Mouse (Mus musculus) CH12.LX (cell line): Measurements from ENCODE around the gene Egf. TPM values are rescaled to one million over a fixed set of nuclear protein-coding genes. Genes with fewer than 3 reads are reported as not detected.

Experiments
- DNase-seq: peaks from one replicate; pipeline ENCODE4 v3.0.0-alpha.2; 2013; ENCODE audit errors: extremely low read depth
- H3K27ac ChIP-seq: 2 replicates; pipeline ENCODE4 v1.5.1; 2012; ENCODE audit warnings: low read depth, mild to moderate bottlenecking, control low read depth, moderate library complexity; ENCODE audit not compliant: insufficient read depth
- H3K27me3 ChIP-seq: replicated peaks from 2 replicates; pipeline ENCODE3; 2012; ENCODE audit warnings: inconsistent platforms
- H3K36me3 ChIP-seq, 2 experiments: replicated peaks in 1 of 2; 2 replicates each; pipeline versions ENCODE3 to v1.6.1; 2012; ENCODE audit warnings: inconsistent platforms in 1 of 2, low read length in 1 of 2, mild to moderate bottlenecking in 1 of 2, mixed read lengths in 1 of 2, moderate library complexity in 1 of 2; ENCODE audit not compliant: control insufficient read depth in 1 of 2, insufficient read depth in 1 of 2
- H3K4me1 ChIP-seq, 2 experiments: 2 replicates each; pipeline ENCODE4 v1.6.1; 2012; ENCODE audit warnings: inconsistent platforms in 1 of 2, moderate library complexity in 1 of 2; ENCODE audit not compliant: insufficient read depth in 2 of 2, control insufficient read depth in 1 of 2
- H3K4me2 ChIP-seq: 2 replicates; pipeline ENCODE4 v1.6.1; 2012; ENCODE audit warnings: low read depth, mild to moderate bottlenecking, control low read depth; ENCODE audit not compliant: poor library complexity, insufficient read depth, severe bottlenecking
- H3K4me3 ChIP-seq, 3 experiments: fragments of 150-350 bp in 1 of 3; sonication (generic) in 1 of 3; replicated peaks in 1 of 3; 2 replicates each; pipeline versions ENCODE3 to v1.5.1; 2011 to 2012; ENCODE audit warnings: low read depth in 2 of 3, low read length in 2 of 3, mild to moderate bottlenecking in 2 of 3, moderate library complexity in 2 of 3, control low read depth in 1 of 3, improper control_type of control experiment in 1 of 3, inconsistent platforms in 1 of 3, mixed read lengths in 1 of 3; ENCODE audit not compliant: poor library complexity in 1 of 3
- H3K79me2 ChIP-seq: replicated peaks from 2 replicates; pipeline ENCODE4 v1.6.1; 2012; ENCODE audit warnings: mild to moderate bottlenecking, moderate library complexity; ENCODE audit not compliant: control insufficient read depth, poor library complexity, insufficient read depth, severe bottlenecking; ENCODE audit errors: extremely low read depth
- H3K9ac ChIP-seq: 2 replicates; pipeline ENCODE4 v1.6.1; 2012; ENCODE audit warnings: low read depth, mild to moderate bottlenecking, control low read depth, moderate library complexity; ENCODE audit not compliant: insufficient read depth
- H3K9me3 ChIP-seq: replicated peaks from 2 replicates; pipeline ENCODE3; 2012; ENCODE audit warnings: low read length, inconsistent platforms, mixed read lengths
- CHD1 ChIP-seq: IDR thresholded peaks from 2 replicates; pipeline ENCODE4 v1.6.1; 2012; ENCODE audit warnings: low read depth, low read length, improper control_type of control experiment, inconsistent platforms
- CTCF ChIP-seq, 2 experiments: IDR thresholded peaks in 1 of 2; conservative IDR thresholded peaks in 1 of 2; 2 replicates each; pipeline ENCODE4 v1.5.1; 2011 to 2012; ENCODE audit warnings: low read depth in 2 of 2, low read length in 2 of 2, improper control_type of control experiment in 1 of 2, inconsistent platforms in 1 of 2, mild to moderate bottlenecking in 1 of 2, moderate library complexity in 1 of 2
- E2F4 ChIP-seq: IDR thresholded peaks from 2 replicates; pipeline ENCODE4 v1.6.1; 2011; ENCODE audit warnings: low read depth, low read length, improper control_type of control experiment; ENCODE audit not compliant: insufficient replicate concordance
- ELF1 ChIP-seq: IDR thresholded peaks from 2 replicates; pipeline ENCODE4 v1.6.1; 2014; ENCODE audit warnings: low read depth, mild to moderate bottlenecking, inconsistent platforms, low read length, improper control_type of control experiment
- EP300 ChIP-seq: IDR thresholded peaks from 2 replicates; pipeline ENCODE4 v1.6.1; 2011; ENCODE audit warnings: low read length, improper control_type of control experiment
- JUN ChIP-seq: IDR thresholded peaks from 2 replicates; pipeline ENCODE4 v1.6.1; 2011; ENCODE audit warnings: low read depth, mild to moderate bottlenecking, low read length, improper control_type of control experiment, moderate library complexity; ENCODE audit not compliant: insufficient read depth
- JUND ChIP-seq: conservative IDR thresholded peaks from 2 replicates; pipeline ENCODE4 v1.6.1; 2011; ENCODE audit warnings: low read depth, low read length, improper control_type of control experiment
- KAT2A ChIP-seq: IDR thresholded peaks from 2 replicates; pipeline ENCODE4 v1.6.1; 2012; ENCODE audit warnings: low read length, improper control_type of control experiment, inconsistent platforms; ENCODE audit not compliant: insufficient replicate concordance
- MXI1 ChIP-seq: IDR thresholded peaks from 2 replicates; pipeline ENCODE4 v1.6.1; 2011; ENCODE audit warnings: mild to moderate bottlenecking, low read depth, low read length, improper control_type of control experiment
- NRF1 ChIP-seq: IDR thresholded peaks from 2 replicates; pipeline ENCODE4 v1.6.1; 2014; ENCODE audit warnings: low read depth, mild to moderate bottlenecking, inconsistent platforms, low read length, improper control_type of control experiment, moderate library complexity
- POLR2A ChIP-seq: IDR thresholded peaks from 2 replicates; pipeline ENCODE4 v1.6.1; 2011; ENCODE audit warnings: low read depth, mild to moderate bottlenecking, improper control_type of control experiment, low read length
- POLR2AphosphoS2 ChIP-seq: IDR thresholded peaks from 2 replicates; pipeline ENCODE4 v1.6.1; 2011; ENCODE audit warnings: low read depth, low read length, improper control_type of control experiment
- RCOR1 ChIP-seq: conservative IDR thresholded peaks from 2 replicates; pipeline ENCODE4 v1.6.1; 2012; ENCODE audit warnings: low read depth, mild to moderate bottlenecking, inconsistent platforms, low read length, improper control_type of control experiment
- SIN3A ChIP-seq: IDR thresholded peaks from 2 replicates; pipeline ENCODE4 v1.6.1; 2012; ENCODE audit warnings: low read length, improper control_type of control experiment, inconsistent platforms
- SMC3 ChIP-seq: IDR thresholded peaks from 2 replicates; pipeline ENCODE4 v1.6.1; 2011; ENCODE audit warnings: low read depth, low read length, improper control_type of control experiment
- TBP ChIP-seq: conservative IDR thresholded peaks from 2 replicates; pipeline ENCODE4 v1.6.1; 2011; ENCODE audit warnings: low read depth, low read length, improper control_type of control experiment
- UBTF ChIP-seq: IDR thresholded peaks from 2 replicates; pipeline ENCODE4 v1.6.1; 2012; ENCODE audit warnings: low read depth, mild to moderate bottlenecking, inconsistent platforms, low read length, improper control_type of control experiment, moderate library complexity
- ZC3H11A ChIP-seq: IDR thresholded peaks from 2 replicates; pipeline ENCODE4 v1.6.1; 2012; ENCODE audit warnings: low read depth, mild to moderate bottlenecking, inconsistent platforms, low read length, improper control_type of control experiment
- ZKSCAN1 ChIP-seq: IDR thresholded peaks from 2 replicates; pipeline ENCODE4 v1.6.1; 2012; ENCODE audit warnings: low read depth, inconsistent platforms, low read length, improper control_type of control experiment, borderline replicate concordance
- ZMIZ1 ChIP-seq: IDR thresholded peaks from 2 replicates; pipeline ENCODE4 v1.6.1; 2012; ENCODE audit warnings: low read depth, mild to moderate bottlenecking, inconsistent platforms, low read length, improper control_type of control experiment
- ZNF384 ChIP-seq: IDR thresholded peaks from 2 replicates; pipeline ENCODE4 v1.6.1; 2012; ENCODE audit warnings: low read depth, low read length, improper control_type of control experiment, inconsistent platforms
- dilution Hi-C: fragments of 300-500 bp; cut with MboI; formaldehyde crosslinking; loops from 2 replicates; pipeline ENCODE4 v1.14.3; 2020; ENCODE audit warnings: low sequenced_read_pairs; ENCODE audit not compliant: extremely low pct_unique_long_range_greater_than_20kb, extremely low pct_ligation_motif_present
- in situ Hi-C: fragments of 300-500 bp; cut with MboI; formaldehyde crosslinking; loops from 3 replicates; pipeline ENCODE4 v1.14.3; 2019; ENCODE audit warnings: low sequenced_read_pairs, low pct_ligation_motif_present, low pct_unique_long_range_greater_than_20kb, mixed read lengths
- polyA plus RNA-seq: library from polyadenylated mRNA; unstranded; fragments of >175 nt; gene quantifications from 2 replicates; pipeline ENCODE4 v1.2.1, GENCODE M21; 2012; ENCODE audit warnings: low read depth; ENCODE audit not compliant: insufficient read length
- total RNA-seq, 2 experiments: library from RNA; depleted of rRNA; stranded (reverse); fragments of 300-350 nt in 1 of 2; fragments of >200 nt in 1 of 2; gene quantifications; 2 replicates each; pipeline ENCODE4 v1.2.3; 2012 to 2014

Gene Egf
- total and polyA plus RNA-seq, 3 experiments: 2.3 to 4.1 (median 3.9) TPM

- no peaks in the 10 kb centered on the region for H3K9me3 ChIP-seq
- no peaks in the 10 kb centered on the region for H3K79me2 ChIP-seq
- H3K4me1 ChIP-seq: peaks cover 0 to 3% of the 10 kb centered on the region in 2 experiments; a peak in 1 of 4 replicates
- dilution Hi-C loops: no loop called here
- H3K27ac ChIP-seq: no peak overlapping the region
- in situ Hi-C loops: loop anchor here (25.0 kb wide), 1 partner anchor 239 kb away; no protein-coding TSS in a partner anchor
- H3K27me3 ChIP-seq: no peaks in the 10 kb centered on the region
- H3K4me2 ChIP-seq: no peak overlapping the region
- TF ChIP-seq POLR2AphosphoS2: no peak
- no peak for DNase-seq
- peaks cover 0 to 29% of the 10 kb centered on the region in 2 experiments for H3K36me3 ChIP-seq
- no peak overlapping the region for H3K9ac ChIP-seq
- no peak overlapping the region for H3K4me3 ChIP-seq
Observed at GRCm38 (mm10) chr3:129675923-129676322, 79.2 kb downstream of the Egf start.

DNA sequence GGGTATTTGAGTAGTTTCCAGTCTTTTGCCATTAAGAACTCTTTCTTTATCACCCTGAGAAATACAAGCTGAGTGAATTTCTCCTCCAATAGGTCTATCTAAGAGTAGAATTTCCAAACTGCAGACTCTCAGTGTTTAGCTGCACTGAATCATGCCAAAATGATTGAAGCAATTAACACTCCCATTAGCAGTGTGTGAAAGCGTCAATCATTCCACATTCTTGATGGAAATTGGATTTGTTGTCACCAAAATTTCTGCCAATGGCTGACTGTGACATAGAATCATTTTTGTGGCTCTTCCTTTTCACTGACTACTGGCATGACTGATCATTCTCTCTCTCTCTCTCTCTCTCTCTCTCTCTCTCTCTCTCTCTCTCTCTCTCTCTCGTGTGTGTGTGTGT lies 91.2 kb downstream of the Egf start:
- Histone ChIP-seq H3K9ac (no peak overlapping the region), H3K4me3 (no peak overlapping the region), H3K79me2 (no peaks in the 10 kb centered on the region), H3K27me3 (no peaks in the 10 kb centered on the region), H3K9me3 (peaks cover 2% of the 10 kb centered on the region), H3K4me2 (no peak overlapping the region), H3K36me3 (no peaks in the 10 kb centered on the region), H3K27ac (no peak overlapping the region), H3K4me1 (no peaks in the 10 kb centered on the region)
- TF ChIP-seq JUND (no peak), KAT2A (no peak), POLR2A (no peak)
- DNase-seq: no peak
- dilution Hi-C loops: no loop called here
- in situ Hi-C loops: no loop called here

DNA sequence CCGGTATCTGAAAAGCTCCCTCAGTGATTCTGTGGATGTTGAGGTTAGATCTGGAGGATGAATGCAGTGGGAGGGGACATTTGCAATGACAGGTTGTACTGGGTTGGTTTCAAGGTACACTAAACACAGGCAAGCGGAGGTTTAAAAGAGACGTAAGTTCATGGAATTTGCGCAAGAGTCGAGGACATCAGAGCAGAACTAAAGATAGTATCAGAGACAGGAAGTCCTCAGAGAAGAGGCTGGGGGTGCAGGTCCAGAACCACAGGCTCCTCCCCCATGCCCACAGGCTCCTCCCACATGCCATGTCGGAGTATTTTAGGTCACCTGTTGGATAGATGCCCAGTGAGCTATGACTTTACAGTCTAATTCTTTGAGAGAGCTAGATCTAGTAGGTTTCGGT lies 96.3 kb downstream of the Egf start:
- DNase-seq: no peak
- Histone ChIP-seq H3K4me2 (no peak overlapping the region), H3K27me3 (no peaks in the 10 kb centered on the region), H3K4me1 (no peaks in the 10 kb centered on the region), H3K79me2 (no peaks in the 10 kb centered on the region), H3K36me3 (no peaks in the 10 kb centered on the region), H3K9ac (no peak overlapping the region), H3K9me3 (peaks cover 9% of the 10 kb centered on the region), H3K4me3 (no peak overlapping the region), H3K27ac (no peak overlapping the region)
- in situ Hi-C loops (no loop called here), dilution Hi-C loops (no loop called here)
- no peak for TF ChIP-seq ZC3H11A

- Histone ChIP-seq H3K9me3 (peaks cover 8% of the 10 kb centered on the region), H3K9ac (no peak overlapping the region), H3K4me3 (no peak overlapping the region), H3K27me3 (no peaks in the 10 kb centered on the region)
- dilution Hi-C loops (no loop called here), in situ Hi-C loops (no loop called here)
- DNase-seq: no peak
- TF ChIP-seq RCOR1: no peak
- no peak for TF ChIP-seq MXI1
- no peak for TF ChIP-seq ZNF384
- TF ChIP-seq ZKSCAN1: no peak
- TF ChIP-seq CTCF (conservative IDR thresholded peaks at IDR 0.05 in 1 of 2, IDR thresholded peaks at IDR 0.05 in 1 of 2; ENCODE audit: low read depth in 2 of 2, low read length in 2 of 2): no peak
- no peak for TF ChIP-seq ELF1
- TF ChIP-seq JUND: no peak
- TF ChIP-seq TBP: no peak
- no peak for TF ChIP-seq SIN3A
- TF ChIP-seq CHD1: no peak
- TF ChIP-seq ZMIZ1: no peak
- TF ChIP-seq SMC3: no peak
- TF ChIP-seq E2F4: no peak
- no peak for TF ChIP-seq UBTF
- no peak for TF ChIP-seq JUN
- TF ChIP-seq EP300: no peak
- no peak for TF ChIP-seq NRF1
- TF ChIP-seq, all 38 proteins: peak for 0
- Histone ChIP-seq H3K79me2 (no peaks in the 10 kb centered on the region), H3K4me2 (no peak overlapping the region), H3K36me3 (no peaks in the 10 kb centered on the region), H3K4me1 (no peaks in the 10 kb centered on the region), H3K27ac (no peak overlapping the region)
Observed at GRCm38 (mm10) chr3:129657775-129658174, 97.3 kb downstream of the Egf start.
